Mouse (Mus musculus) ES-E14 (cell line): ENCODE data around the gene Olfr810.

Experiments used
- MAFK ChIP-seq: IDR thresholded peaks from 2 replicates; pipeline ENCODE4 v1.6.1; 2014; ENCODE audit warnings: mild to moderate bottlenecking, low read depth, low read length, inconsistent platforms; ENCODE audit not compliant: insufficient read depth
- ZC3H11A ChIP-seq: IDR thresholded peaks from 2 replicates; pipeline ENCODE4 v1.6.1; 2012; ENCODE audit warnings: low read depth, mild to moderate bottlenecking, inconsistent platforms, low read length, borderline replicate concordance
- ZNF384 ChIP-seq: IDR thresholded peaks from 2 replicates; pipeline ENCODE4 v1.6.1; 2012; ENCODE audit warnings: low read depth, low read length, inconsistent platforms

DNA sequence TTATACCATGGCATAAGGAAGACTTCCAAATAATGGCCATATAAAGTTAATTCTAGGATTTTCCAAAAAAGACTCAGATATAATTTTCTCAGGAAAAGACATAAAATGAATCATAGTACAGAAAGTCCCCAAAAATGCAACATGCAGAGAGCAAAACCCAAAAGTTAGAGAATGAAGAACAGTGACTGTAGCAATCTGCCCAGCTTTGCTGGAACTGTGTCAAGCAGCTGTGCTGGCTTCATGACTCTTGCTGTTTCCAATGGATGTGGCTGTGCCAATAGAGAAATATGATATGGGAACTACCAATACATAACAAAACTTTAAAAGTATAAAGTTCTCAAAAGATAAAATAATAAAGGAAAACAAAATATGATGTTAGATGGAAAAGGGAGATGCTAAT is 16.6 kb downstream of the Olfr810 start:
- TF ChIP-seq ZC3H11A = no peak
- no peak for TF ChIP-seq MAFK
- no peak for TF ChIP-seq ZNF384
